Comparison of ENCODE assay signal across 24 mouse cellular contexts in the genomic region with DNA sequence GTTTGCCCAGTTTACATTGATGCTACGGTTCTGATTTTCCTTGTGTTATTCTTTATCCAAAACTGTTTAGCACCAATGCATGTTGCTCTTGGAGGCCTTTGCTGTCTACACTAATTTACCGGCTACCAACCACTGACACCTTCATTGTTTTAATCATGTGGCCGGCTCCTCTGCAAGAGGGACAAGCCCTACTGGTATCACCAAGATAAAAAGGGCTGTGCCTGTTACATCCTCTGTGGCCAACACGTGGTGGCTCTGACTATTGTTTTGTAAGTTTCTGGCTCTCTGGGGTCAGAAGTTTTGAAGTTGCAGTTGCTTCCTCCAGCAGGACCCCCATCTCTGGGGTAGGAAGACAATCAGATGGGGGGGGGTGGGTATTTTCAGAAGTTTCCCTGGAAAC.
DNase-seq lines count a peak whose midpoint lies in the region; ATAC-seq lines count a peak whose summit lies in the region.
"Had no signal": no experiment of that assay in that cellular context is flagged by ENCODE, and none has a peak within 500 bp of the region (broad histone marks: within the 10 kb centered on the region; RNA-seq: fewer than 3 reads in every experiment).

No protein-coding gene starts in this region.

- ATAC-seq in liver, embryonic 11.5 days (replicated peaks; ENCODE audit: low FRiP score) = peak; percentile 47; the same call in 1 of the 2 replicates
- peak; percentile 46 for ATAC-seq in megakaryocyte, adult 5-6 weeks (ENCODE audit: poor library complexity, severe bottlenecking)
- peak; percentile 91 for ATAC-seq in monocyte, adult 5-6 weeks (replicated peaks; ENCODE audit: insufficient number of reproducible peaks, low FRiP score, low TSS enrichment, poor library complexity, severe bottlenecking)
- no peak for ATAC-seq in heart, embryonic 11.5 days (replicated peaks; ENCODE audit: insufficient number of reproducible peaks, low FRiP score, low TSS enrichment)
- ATAC-seq: activated CD4-positive, CD25-positive, alpha-beta regulatory T cell, adult 4 months; CD4-positive, CD25-positive, alpha-beta regulatory T cell, adult 4 months; forebrain, embryonic 13.5 days; forebrain, embryonic 15.5 days; Patski had no signal

- H3K27ac ChIP-seq in liver, embryonic 11.5 days (ENCODE audit: low read depth, low read length) = no peak overlapping the region
- no peak overlapping the region for H3K27ac ChIP-seq in heart, embryonic 11.5 days (ENCODE audit: low read depth, low read length)
- H3K27ac ChIP-seq: embryonic facial prominence, embryonic 10.5 days; embryonic facial prominence, embryonic 12.5 days; forebrain, embryonic 13.5 days; forebrain, embryonic 15.5 days had no signal

- H3K4me2 ChIP-seq in liver, embryonic 11.5 days = no peak overlapping the region
- H3K4me2 ChIP-seq in heart, embryonic 11.5 days = no peak overlapping the region
- H3K4me2 ChIP-seq: embryonic facial prominence, embryonic 12.5 days; forebrain, embryonic 13.5 days; forebrain, embryonic 15.5 days had no signal

- no peak overlapping the region for H3K9ac ChIP-seq in liver, embryonic 11.5 days (ENCODE audit: low read depth, low read length)
- H3K9ac ChIP-seq in heart, embryonic 11.5 days (ENCODE audit: low read depth, low read length) = no peak overlapping the region
- H3K9ac ChIP-seq: embryonic facial prominence, embryonic 12.5 days; forebrain, embryonic 13.5 days; forebrain, embryonic 15.5 days had no signal

- no peak overlapping the region for H3K4me3 ChIP-seq in liver, embryonic 11.5 days (ENCODE audit: low read depth, low read length)
- H3K4me3 ChIP-seq in heart, embryonic 11.5 days (ENCODE audit: low read depth, low read length) = no peak overlapping the region
- H3K4me3 ChIP-seq: embryonic facial prominence, embryonic 10.5 days; embryonic facial prominence, embryonic 12.5 days; forebrain, embryonic 13.5 days; forebrain, embryonic 15.5 days had no signal

- intact Hi-C loops in heart, postnatal 25 days (cut with DNase I) = no loop called here

- 42% methylated on average over 4 of the region's 4 CpGs for WGBS in liver, embryonic 11.5 days
- WGBS in heart, embryonic 11.5 days (ENCODE audit: insufficient replicate concordance) = 49% methylated on average over 4 of the region's 4 CpGs

- H3K9me3 ChIP-seq in liver, embryonic 11.5 days (ENCODE audit: control insufficient read depth, low read length) = no peaks in the 10 kb centered on the region
- H3K9me3 ChIP-seq in heart, embryonic 11.5 days (replicated peaks; ENCODE audit: control insufficient read depth, low read length) = no peaks in the 10 kb centered on the region
- H3K9me3 ChIP-seq: embryonic facial prominence, embryonic 10.5 days; embryonic facial prominence, embryonic 12.5 days; forebrain, embryonic 13.5 days; forebrain, embryonic 15.5 days had no signal

- no peak for DNase-seq in liver, embryonic 11.5 days (ENCODE audit: low spot score)
- DNase-seq in liver = no peak
- DNase-seq in heart, postnatal 25 days (ENCODE audit: low spot score) = no peak
- DNase-seq: adrenal gland, adult 8-10 months; adrenal gland, postnatal 14 days; adrenal gland, postnatal 36 days; B cell, adult 2 months; cerebellum, adult 11-12 months; cerebellum, adult 2 months; cerebellum, adult 9-10 months; cerebellum, postnatal 10 days; cerebellum, postnatal 25 days had no signal

- no peaks in the 10 kb centered on the region for H3K27me3 ChIP-seq in liver, embryonic 11.5 days (replicated peaks; ENCODE audit: control insufficient read depth, insufficient read depth, low read length)
- no peaks in the 10 kb centered on the region for H3K27me3 ChIP-seq in heart, embryonic 11.5 days (ENCODE audit: control insufficient read depth, insufficient read depth, low read length)
- H3K27me3 ChIP-seq: CH12.LX; embryonic facial prominence, embryonic 12.5 days; forebrain, embryonic 13.5 days; forebrain, embryonic 15.5 days; Patski had no signal

- no peaks in the 10 kb centered on the region for H3K4me1 ChIP-seq in liver, embryonic 11.5 days (replicated peaks; ENCODE audit: control insufficient read depth, insufficient read depth, low read length)
- no peaks in the 10 kb centered on the region for H3K4me1 ChIP-seq in heart, embryonic 11.5 days (ENCODE audit: control insufficient read depth, insufficient read depth, low read length)
- H3K4me1 ChIP-seq: embryonic facial prominence, embryonic 10.5 days; embryonic facial prominence, embryonic 12.5 days; forebrain, embryonic 13.5 days; forebrain, embryonic 15.5 days had no signal

- no peaks in the 10 kb centered on the region for H3K36me3 ChIP-seq in liver, embryonic 11.5 days (ENCODE audit: control insufficient read depth, insufficient read depth, low read length)
- no peaks in the 10 kb centered on the region for H3K36me3 ChIP-seq in heart, embryonic 11.5 days (ENCODE audit: control insufficient read depth, insufficient read depth, low read length)
- H3K36me3 ChIP-seq: embryonic facial prominence, embryonic 10.5 days; embryonic facial prominence, embryonic 12.5 days; forebrain, embryonic 15.5 days; G1E had no signal
